Mouse (Mus musculus): ENCODE results near the gene Zhx3. TPM values are rescaled to one million over a fixed set of nuclear protein-coding genes. Genes with fewer than 3 reads are reported as not detected.

Zhx3 gene
- polyA plus RNA-seq, 1 experiment from 2014 or later: 12.6 TPM

DNA sequence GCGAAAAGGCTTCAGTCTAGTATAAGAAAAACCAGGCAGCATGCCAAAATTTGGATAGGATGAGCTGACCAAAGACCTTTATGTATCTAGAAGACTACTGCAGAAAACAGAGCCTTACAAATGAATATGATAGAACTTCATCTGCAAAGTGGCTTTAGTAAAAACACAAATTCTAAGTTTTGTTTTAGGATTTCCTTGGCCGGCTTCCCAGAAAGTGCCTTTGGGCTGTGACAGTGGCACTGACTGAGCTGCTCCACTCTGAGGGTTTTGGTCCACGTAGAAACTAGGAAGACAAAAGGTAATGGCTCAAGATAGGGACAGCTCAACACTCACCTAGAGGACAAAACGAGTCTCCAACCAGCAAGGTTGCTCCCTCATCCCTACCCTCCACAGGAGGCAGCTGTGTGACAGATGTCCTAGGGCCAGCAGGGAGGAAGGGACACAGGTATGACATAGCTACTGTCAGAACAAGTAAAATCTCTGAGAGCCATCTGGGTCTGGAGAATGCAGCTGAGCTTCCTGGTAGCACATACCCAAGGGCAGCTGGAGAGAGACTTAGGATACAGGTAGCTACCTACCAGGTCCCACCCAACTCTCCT, 104.6 kb downstream of the Zhx3 start:
- ATAC-seq (ENCODE audit: low FRiP score, low read depth): no peak

DNA sequence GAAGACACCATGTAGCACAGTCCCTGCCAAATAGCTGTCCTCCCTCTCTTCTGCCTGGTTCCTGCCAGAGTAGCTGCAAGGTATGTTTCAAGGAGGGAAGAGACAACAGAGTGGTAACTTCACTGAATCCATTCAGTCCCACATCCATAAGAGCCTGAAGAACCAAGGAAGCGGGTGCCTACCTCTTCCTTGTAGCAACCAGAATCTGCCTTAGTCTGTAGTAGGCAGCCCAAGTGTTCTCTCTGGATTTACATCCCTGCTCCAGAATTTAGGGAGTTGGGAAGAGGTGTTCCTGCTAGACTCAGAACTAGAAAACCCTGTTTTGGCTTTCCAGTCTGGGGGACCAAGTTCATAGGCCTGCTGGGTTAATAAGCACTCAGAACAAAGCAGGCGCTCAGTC, 105.6 kb downstream of the Zhx3 start:
- ATAC-seq (ENCODE audit: low FRiP score, low read depth): no peak
- H3K36me3 ChIP-seq: peaks cover 68% of the 10 kb centered on the region

More for the DNA sequence above, 104.6 kb downstream of the Zhx3 start:
- Histone ChIP-seq H3K27ac (no peak overlapping the region), H3K36me3 (peaks cover 58% of the 10 kb centered on the region), H3K4me1 (no peaks in the 10 kb centered on the region), H3K4me3 (no peak overlapping the region), H3K9me3 (no peaks in the 10 kb centered on the region), H3K4me2 (replicated peaks) (no peak overlapping the region), H3K27me3 (no peaks in the 10 kb centered on the region), H3K9ac (no peak overlapping the region)
- 85% methylated on average over 4 of the region's 4 CpGs for WGBS

DNA sequence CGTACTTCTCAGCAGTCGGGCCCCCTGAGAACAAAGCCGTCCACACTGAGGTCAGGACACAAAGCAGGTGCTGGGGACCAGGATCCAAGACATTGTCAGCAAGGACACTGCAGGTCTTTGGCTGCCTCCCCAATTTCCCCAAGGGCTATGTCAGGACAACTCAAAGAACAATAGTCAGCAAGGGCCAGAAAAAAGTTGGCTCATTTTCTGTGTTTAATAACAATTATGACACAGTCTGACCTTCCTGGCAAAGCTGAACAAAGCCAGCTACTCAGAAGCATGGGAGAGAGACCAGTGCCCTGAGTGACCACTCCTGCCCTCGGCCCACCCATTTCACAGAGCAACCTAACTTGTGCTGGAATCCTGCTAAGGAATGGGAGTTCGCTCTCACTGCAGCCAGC, 106.4 kb downstream of the Zhx3 start:
- Histone ChIP-seq H3K27me3 (no peaks in the 10 kb centered on the region), H3K36me3 (peaks cover 76% of the 10 kb centered on the region), H3K9me3 (no peaks in the 10 kb centered on the region), H3K4me1 (0 out of 2 replicates have a peak, but pooled peaks cover 6% of the 10 kb centered on the region), H3K27ac (no peak overlapping the region), H3K4me2 (replicated peaks) (no peak overlapping the region), H3K9ac (no peak overlapping the region), H3K4me3 (no peak overlapping the region)
- ATAC-seq (ENCODE audit: low FRiP score, low read depth): no peak
- 81% methylated on average over 5 of the region's 5 CpGs for WGBS

More for the DNA sequence above, 105.6 kb downstream of the Zhx3 start:
- Histone ChIP-seq H3K9ac (no peak overlapping the region), H3K4me3 (no peak overlapping the region), H3K4me1 (0 out of 2 replicates have a peak, but pooled peaks cover under 1% of the 10 kb centered on the region), H3K27ac (no peak overlapping the region), H3K4me2 (replicated peaks) (no peak overlapping the region), H3K27me3 (no peaks in the 10 kb centered on the region), H3K9me3 (no peaks in the 10 kb centered on the region)
- 93% methylated on average over 2 of the region's 2 CpGs for WGBS

DNA sequence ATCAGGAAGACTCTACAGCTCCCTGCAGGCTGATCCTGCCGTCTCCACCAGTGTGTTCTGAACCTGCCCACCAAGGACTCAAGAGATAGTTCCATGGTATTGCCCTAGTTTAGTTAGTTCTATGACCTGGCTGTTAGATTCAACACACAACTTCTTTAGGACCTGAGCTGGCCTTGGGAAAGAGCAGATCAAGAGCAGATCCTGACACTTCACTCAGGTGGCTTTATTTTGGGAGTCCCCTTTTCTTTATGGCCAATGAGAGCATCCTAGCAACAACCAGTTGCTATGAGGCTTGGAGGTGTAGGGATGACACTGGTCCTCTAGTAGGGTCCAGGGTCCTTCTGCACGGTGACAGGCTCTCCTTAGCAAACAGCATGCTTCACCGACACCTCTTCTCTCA, 107.7 kb downstream of the Zhx3 start:
- H3K27me3 ChIP-seq: no peaks in the 10 kb centered on the region
- 82% methylated on average over 3 of the region's 3 CpGs for WGBS
- no peak for ATAC-seq (ENCODE audit: low FRiP score, low read depth)
- no peak overlapping the region for H3K4me3 ChIP-seq
- H3K27ac ChIP-seq: no peak overlapping the region
- peaks cover 85% of the 10 kb centered on the region for H3K36me3 ChIP-seq
- no peaks in the 10 kb centered on the region for H3K9me3 ChIP-seq
- H3K4me1 ChIP-seq: 0 out of 2 replicates have a peak, but pooled peaks cover 6% of the 10 kb centered on the region
- H3K9ac ChIP-seq: no peak overlapping the region
- no peak overlapping the region for H3K4me2 ChIP-seq (replicated peaks)

DNA sequence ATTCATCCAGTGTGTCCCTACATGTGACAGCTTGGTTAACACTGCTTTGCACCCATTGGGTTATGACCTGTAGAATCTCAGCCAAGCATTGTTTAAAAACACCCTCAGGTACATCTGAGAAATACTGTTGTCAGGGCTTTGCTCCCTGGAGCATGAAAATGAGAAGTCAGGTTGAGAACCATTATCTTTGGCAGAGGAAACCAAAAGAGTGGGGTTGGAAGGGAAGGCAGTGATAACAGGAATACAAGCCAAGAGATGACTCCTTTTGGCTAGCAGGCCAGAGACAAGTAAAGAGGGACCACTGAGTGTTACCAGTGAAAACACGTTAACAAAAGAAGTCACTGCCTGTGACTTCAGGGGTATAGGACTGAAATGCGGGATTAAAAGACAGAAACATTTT, 108.4 kb downstream of the Zhx3 start:
- peaks cover 92% of the 10 kb centered on the region for H3K36me3 ChIP-seq
- no peak overlapping the region for H3K4me3 ChIP-seq
- H3K9me3 ChIP-seq: no peaks in the 10 kb centered on the region
- no peaks in the 10 kb centered on the region for H3K27me3 ChIP-seq
- no peak overlapping the region for H3K27ac ChIP-seq
- H3K9ac ChIP-seq: no peak overlapping the region
- ATAC-seq (ENCODE audit: low FRiP score, low read depth): no peak
- H3K4me2 ChIP-seq (replicated peaks): no peak overlapping the region
- 0 out of 2 replicates have a peak, but pooled peaks cover 6% of the 10 kb centered on the region for H3K4me1 ChIP-seq
- WGBS: 88% methylated on average over 2 of the region's 2 CpGs

DNA sequence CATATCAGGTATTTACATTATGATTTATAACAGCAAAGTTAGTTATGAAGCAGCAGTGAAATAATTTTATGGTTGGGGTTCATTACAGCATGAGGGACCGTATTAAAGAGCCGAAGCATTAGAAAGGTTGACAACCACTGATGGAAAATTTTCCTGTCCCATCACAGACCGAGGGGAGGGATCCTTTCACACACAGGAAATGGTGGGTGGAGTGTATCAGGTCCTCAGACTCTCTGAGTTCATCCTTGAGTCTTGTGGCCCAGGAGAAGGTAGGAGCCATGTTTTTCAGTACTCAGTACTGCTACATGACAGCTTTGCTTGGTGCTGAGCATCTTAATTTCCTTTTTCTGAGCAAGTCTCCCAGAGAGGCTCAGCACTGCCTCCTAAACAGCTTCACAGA, 109.0 kb downstream of the Zhx3 start:
- Histone ChIP-seq H3K4me3 (no peak overlapping the region), H3K27me3 (no peaks in the 10 kb centered on the region)

DNA sequence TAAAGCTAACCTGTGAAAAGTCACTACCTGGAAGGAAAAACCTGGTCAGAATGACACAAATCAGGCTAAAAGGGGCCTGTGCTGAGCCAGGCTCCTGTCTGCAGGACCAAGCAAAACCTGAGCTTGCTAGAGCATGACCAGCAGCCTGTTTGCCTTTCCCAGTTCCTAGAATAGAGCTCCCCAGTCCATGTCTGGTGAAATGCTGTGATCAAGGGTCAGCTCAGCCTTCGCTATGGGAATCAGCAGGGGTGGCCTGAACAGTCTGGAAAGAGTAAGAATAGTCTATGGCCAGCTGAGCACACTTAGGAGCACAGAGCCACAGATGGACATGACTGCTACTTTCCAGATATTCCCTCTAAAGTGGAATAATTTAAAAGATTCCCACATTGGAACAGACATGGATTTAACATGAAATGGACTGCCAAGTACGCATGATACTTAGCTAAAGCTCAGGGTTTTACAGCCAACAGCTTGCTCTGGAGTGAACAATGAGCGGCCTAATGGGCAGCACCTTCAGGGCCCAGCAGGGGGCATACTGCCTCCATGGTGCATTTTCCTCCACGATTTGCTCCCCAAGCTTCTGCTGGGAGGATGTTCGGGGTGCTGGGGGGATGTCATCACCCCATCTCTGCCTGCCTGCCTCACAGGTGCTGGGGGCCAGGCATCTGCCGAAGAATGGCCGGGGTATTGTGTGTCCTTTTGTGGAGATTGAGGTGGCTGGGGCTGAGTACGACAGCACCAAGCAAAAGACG, 112.2 kb downstream of the Zhx3 start:
- no peak for ATAC-seq (ENCODE audit: low FRiP score, low read depth)
- Histone ChIP-seq H3K27ac (no peak overlapping the region), H3K27me3 (no peaks in the 10 kb centered on the region), H3K4me1 (0 out of 2 replicates have a peak, but pooled peaks cover 6% of the 10 kb centered on the region), H3K4me2 (replicated peaks) (no peak overlapping the region), H3K9me3 (no peaks in the 10 kb centered on the region), H3K9ac (no peak overlapping the region), H3K36me3 (peaks cover 99% of the 10 kb centered on the region), H3K4me3 (no peak overlapping the region)
- 89% methylated on average over 9 of the region's 9 CpGs for WGBS

More for the DNA sequence above, 109.0 kb downstream of the Zhx3 start:
- H3K4me1 ChIP-seq: 0 out of 2 replicates have a peak, but pooled peaks cover 6% of the 10 kb centered on the region
- peaks cover 92% of the 10 kb centered on the region for H3K36me3 ChIP-seq
- H3K27ac ChIP-seq: no peak overlapping the region
- no peaks in the 10 kb centered on the region for H3K9me3 ChIP-seq
- WGBS: 87% methylated on average over 3 of the region's 3 CpGs
- ATAC-seq (ENCODE audit: low FRiP score, low read depth): no peak
- H3K4me2 ChIP-seq (replicated peaks): no peak overlapping the region
- no peak overlapping the region for H3K9ac ChIP-seq

DNA sequence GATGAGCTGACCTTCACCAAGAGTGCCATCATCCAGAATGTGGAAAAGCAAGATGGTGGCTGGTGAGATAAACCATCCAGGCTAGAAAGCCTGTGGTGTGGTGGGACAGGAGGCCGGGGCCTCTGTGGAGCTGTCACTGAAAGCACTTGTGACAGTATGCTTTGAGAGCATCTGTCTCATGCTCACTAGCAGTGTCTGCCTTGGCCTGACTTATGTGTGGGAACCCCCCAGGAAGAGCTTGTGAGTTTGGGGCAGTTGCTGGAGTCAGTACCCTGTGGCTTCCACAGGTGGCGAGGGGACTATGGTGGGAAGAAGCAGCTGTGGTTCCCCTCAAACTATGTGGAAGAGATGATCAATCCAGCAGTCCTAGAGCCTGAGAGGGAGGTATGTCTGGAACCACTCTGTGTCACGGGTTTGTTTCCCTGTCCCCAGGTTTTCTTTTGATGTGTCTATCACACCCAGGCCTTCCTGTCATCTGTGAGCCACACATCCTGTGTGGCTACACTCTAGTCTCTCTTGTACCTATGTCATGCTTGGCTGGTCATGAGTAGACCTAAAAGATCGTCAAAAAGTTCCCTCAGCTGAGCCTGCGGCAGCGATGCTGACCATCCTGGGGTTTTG, 116.1 kb downstream of the Zhx3 start:
- H3K27me3 ChIP-seq: no peaks in the 10 kb centered on the region
- WGBS: 90% methylated on average over 6 of the region's 6 CpGs
- H3K36me3 ChIP-seq: peaks cover 100% of the 10 kb centered on the region
- H3K4me3 ChIP-seq: no peak overlapping the region
- H3K27ac ChIP-seq: no peak overlapping the region
- H3K4me2 ChIP-seq (replicated peaks): no peak overlapping the region
- H3K9me3 ChIP-seq: no peaks in the 10 kb centered on the region
- 0 out of 2 replicates have a peak, but pooled peaks cover under 1% of the 10 kb centered on the region for H3K4me1 ChIP-seq
- no peak overlapping the region for H3K9ac ChIP-seq
- ATAC-seq (ENCODE audit: low FRiP score, low read depth): no peak

DNA sequence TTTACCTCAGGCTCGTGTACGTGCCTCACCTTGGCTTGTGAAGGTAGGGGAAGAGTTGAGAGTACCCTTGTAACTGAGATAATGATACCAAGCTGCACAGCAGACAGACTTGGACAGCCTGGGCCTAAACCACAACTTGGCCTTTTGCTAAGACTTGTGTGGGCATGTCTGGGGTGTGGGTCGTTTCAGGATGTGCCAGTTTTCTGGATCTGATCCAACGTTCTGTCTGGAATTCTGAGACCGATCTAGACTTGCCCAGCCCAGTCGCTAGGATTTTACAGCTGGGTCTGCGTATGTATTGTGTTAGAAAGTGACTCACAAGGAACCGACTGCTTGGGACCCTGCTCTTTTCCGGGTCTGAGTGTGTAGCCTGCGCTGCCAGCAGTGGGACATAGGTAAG, 125.7 kb downstream of the Zhx3 start:
- H3K27ac ChIP-seq: 0 out of 2 replicates have a peak overlapping the region, but pooled peaks have one; percentile 6
- ATAC-seq (ENCODE audit: low FRiP score, low read depth): no peak

DNA sequence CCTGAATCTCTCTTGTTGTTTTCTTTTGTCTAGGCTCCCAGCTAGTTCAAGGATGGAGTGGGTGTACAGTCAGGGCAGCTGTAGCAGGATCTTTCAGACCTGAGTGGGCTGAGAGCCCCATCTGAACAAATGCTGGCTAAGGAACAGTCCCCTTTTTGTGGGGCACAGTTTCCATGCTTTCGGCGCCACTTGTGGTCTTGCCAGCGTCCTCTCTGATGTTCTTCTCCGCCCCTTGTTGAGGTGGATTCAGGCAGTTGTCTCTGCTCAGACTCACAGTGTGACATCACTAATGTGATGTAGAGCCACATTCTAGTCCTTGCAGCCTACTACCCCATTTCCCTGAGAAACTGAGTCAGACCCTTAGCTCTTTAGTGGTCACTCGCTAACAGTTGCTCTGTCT, 126.2 kb downstream of the Zhx3 start:
- Histone ChIP-seq H3K4me3 (no peak overlapping the region), H3K36me3 (peaks cover 78% of the 10 kb centered on the region), H3K27ac (0 out of 2 replicates have a peak overlapping the region, but pooled peaks have one; percentile 6), H3K4me2 (replicated peaks) (no peak overlapping the region), H3K27me3 (no peaks in the 10 kb centered on the region), H3K4me1 (peaks cover 14% of the 10 kb centered on the region), H3K9me3 (no peaks in the 10 kb centered on the region), H3K9ac (no peak overlapping the region)
- 91% methylated on average over 5 of the region's 5 CpGs for WGBS
- ATAC-seq (ENCODE audit: low FRiP score, low read depth): no peak

More for the DNA sequence above, 125.7 kb downstream of the Zhx3 start:
- 86% methylated on average over 10 of the region's 10 CpGs for whole genome bisulfite sequencing
- no peaks in the 10 kb centered on the region for H3K9me3 ChIP-seq
- H3K4me2 ChIP-seq (replicated peaks): no peak overlapping the region
- peaks cover 9% of the 10 kb centered on the region; the same call in 1 of the 2 replicates for H3K4me1 ChIP-seq
- H3K36me3 ChIP-seq: peaks cover 78% of the 10 kb centered on the region
- no peak overlapping the region for H3K4me3 ChIP-seq
- H3K27me3 ChIP-seq: no peaks in the 10 kb centered on the region
- H3K9ac ChIP-seq: no peak overlapping the region

DNA sequence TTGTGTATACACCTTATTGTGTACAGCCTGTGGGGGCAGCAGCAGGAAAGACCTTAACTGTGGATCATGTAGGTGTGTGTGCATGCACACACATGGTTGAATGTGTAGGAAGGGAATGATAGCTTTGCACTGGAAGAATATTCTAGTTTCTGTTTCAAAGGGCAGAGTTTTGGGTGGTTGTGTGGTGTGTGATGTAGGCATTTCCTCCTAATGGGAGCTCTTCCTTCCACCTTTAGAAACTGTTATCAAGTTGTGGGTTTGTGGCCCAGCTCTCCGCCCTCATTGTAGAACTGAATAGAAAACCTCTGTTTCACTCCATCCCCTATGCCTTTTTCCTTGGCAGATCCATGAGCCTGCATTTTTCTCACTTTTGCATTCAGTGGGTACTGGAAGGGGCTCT, 127.3 kb downstream of the Zhx3 start:
- peaks cover 25% of the 10 kb centered on the region for H3K4me1 ChIP-seq
- no peak overlapping the region for H3K4me2 ChIP-seq (replicated peaks)
- H3K9me3 ChIP-seq: no peaks in the 10 kb centered on the region
- H3K4me3 ChIP-seq: no peak overlapping the region
- 97% methylated on average over 1 of the region's 1 CpGs for WGBS
- H3K9ac ChIP-seq: no peak overlapping the region
- no peak overlapping the region for H3K27ac ChIP-seq
- H3K36me3 ChIP-seq: peaks cover 73% of the 10 kb centered on the region
- H3K27me3 ChIP-seq: no peaks in the 10 kb centered on the region
- no peak for ATAC-seq (ENCODE audit: low FRiP score, low read depth)

DNA sequence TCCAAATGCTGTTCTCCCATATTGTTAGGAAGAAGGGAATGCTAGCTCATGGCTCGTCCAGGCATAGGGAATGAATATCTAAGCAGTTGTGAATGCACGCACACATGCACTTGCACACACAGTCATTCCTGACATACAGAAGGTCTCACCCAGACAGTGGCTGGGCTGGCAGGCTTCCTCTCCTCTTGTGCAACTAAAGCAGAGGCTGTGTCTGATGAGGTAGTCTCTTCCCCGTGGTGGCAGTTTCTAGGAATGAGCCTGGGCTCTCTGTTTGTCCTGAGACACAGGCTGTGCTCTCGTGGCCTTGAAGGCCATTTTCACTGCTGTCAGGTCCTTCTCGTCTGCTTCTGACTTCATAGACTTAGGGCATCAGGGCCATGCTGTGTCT, 128.0 kb downstream of the Zhx3 start:
- Histone ChIP-seq H3K27me3 (no peaks in the 10 kb centered on the region), H3K27ac (no peak overlapping the region), H3K4me3 (no peak overlapping the region), H3K4me1 (peaks cover 32% of the 10 kb centered on the region), H3K36me3 (peaks cover 68% of the 10 kb centered on the region), H3K9ac (no peak overlapping the region), H3K9me3 (no peaks in the 10 kb centered on the region), H3K4me2 (replicated peaks) (no peak overlapping the region)
- ATAC-seq (ENCODE audit: low FRiP score, low read depth): no peak
- WGBS: 88% methylated on average over 5 of the region's 5 CpGs
